Mouse (Mus musculus) cerebellum, adult 8-10 months (tissue): ENCODE results near the gene Hexb.

Experiments used
- DNase-seq: peaks from one replicate; pipeline ENCODE4 v3.0.0; 2022

Gene Hexb

DNA sequence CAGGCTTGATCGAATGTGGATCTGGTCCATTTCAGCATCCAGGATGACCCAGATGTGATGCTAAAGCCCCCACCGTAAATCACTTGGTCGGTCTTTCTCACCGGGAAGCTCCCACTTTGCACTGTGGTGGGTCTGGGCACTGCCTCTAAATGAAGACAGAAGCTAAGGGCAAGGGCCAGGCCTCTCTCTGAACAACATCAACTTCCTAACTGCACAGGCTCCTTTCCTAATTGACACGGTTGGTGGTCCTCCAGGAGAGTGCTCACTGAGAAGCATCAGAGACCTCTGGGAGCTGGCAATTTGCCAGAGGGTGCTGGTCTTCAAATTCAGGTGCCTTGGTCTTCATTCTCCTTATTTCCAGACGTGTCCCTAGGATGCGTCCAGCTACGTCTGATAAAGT lies 25.7 kb upstream of the Hexb start:
- no peak for DNase-seq

DNA sequence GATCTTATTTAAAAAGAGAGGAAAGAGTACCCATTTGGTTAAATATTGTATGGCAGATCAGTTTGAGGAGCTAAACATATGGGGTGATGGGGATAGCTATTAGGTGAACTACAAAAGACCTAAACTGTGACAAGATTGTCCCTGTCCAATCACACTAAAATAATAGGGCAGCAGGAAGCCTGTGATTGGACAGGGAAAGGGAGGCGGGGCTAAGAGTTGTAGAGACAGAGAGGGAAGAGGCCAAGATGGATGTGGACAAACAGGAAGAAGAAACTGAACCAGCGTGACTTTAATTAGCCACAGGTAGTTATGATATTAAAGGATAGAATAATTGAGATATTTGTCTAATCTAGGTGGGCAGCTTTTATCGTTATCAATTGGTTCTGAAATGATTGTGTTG lies 21.9 kb upstream of the Hexb start:
- DNase-seq: no peak

DNA sequence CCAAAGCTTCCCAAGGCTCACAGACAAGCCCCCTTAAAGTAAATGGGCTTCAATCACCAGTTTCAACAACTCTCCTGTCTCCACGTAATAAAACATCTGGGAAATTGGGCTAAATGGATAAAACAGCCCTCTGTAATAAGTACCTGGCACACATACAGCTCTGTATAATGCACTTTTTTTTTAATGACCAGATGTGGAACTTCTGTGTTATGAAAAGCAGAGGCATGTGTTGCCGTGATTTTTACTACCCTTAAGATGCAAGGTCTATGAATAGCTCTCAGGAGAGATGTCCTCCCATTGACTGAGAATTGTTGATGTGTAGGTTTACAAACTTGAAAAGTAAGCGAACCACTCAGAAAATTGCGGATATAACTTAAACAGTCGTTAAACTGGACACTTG lies 18.0 kb upstream of the Hexb start:
- no peak for DNase-seq

DNA sequence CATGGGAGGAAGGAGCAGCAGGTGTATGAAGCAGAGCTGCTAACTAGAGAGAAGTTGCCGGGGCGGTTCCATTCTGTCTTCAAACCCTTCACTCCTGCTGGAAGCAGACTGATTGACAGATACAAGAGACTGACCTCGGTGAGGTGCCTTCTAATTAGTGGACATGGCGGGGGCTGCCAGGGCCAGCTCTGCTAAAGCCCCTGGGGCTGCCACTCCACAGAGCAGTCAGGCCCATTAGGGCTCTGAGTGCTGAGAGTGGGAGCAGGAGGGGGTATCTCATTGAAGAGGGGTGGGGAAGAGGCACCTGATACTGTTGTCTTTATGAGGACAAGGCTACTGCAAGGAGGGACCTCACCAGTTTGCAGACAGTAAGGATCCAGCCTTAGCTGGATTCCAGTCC lies 17.4 kb upstream of the Hexb start:
- DNase-seq: no peak

DNA sequence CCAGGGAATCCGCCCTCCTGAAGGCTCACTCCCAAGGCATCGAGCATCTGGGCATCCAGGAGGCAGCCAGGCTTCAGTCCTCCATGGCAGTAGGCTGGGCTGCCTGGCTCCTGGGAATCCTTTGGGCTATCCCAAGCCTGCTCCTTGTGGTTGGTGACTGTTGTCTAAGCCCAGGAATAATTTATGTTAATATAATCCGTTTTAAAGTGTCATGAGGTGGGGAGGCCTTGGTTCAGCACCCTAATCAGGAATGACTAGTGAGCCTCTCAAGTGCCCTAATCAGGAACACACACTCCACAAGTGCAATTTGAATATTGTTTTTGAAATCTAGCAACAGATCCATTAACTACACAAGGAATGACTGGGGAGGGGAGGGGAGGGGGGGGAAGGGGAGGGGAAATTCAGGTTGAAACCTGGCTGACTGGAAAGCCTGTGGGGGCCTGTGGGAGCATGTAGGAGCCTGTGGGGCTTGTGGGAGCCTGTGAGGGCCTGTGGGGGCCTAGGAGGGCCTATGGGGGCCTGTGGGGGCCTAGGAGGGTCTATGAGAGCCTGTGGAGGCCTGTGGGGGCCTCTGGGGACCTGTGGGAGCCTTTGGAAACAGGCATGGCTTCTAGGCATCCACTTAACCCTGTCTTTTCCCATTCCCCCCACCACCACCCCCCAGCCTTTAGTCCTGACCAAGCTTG lies 16.6 kb upstream of the Hexb start:
- DNase-seq: no peak

DNA sequence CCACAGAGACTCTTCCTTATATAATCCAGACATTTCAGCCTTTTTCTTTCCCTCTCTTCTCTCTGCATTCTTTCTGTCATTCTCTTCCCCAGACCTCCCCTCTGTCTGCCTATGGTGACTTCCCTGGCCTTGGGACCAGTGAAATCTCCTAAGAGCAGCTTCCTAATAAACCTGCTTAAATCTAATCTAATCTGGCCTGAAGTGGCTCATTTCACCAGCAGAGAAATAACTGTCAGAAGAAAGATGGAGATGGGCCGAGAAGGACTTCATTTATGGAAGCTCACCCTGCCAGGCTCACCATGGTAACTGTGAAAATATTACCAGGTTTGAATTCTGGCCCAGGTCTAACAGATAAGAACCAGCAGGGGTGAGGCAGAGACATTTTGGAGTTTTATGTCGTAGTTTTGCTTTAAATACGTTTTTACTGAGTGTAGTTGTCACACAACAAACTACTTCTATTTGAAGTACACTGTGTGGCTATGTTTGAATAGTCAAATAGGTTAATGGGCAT lies 10.4 kb upstream of the Hexb start:
- no peak for DNase-seq

DNA sequence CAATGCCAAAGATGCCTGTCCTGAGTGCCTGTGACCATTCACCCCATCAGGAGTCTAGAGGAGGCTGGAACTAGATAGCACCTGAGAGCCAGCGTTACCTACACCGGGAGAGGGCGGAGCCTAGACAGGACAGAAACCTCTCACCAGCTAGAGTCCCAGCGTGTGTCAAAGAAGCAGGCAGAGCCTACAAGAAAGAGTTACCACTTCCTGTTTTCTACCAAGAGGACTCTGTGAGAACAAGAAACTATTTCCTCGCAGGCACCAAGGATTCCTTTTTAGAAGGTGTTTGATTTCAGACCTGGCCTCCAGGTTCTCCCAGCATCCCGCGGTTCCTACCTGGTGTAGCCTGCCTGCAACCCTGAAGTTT lies 9.9 kb upstream of the Hexb start:
- no peak for DNase-seq

DNA sequence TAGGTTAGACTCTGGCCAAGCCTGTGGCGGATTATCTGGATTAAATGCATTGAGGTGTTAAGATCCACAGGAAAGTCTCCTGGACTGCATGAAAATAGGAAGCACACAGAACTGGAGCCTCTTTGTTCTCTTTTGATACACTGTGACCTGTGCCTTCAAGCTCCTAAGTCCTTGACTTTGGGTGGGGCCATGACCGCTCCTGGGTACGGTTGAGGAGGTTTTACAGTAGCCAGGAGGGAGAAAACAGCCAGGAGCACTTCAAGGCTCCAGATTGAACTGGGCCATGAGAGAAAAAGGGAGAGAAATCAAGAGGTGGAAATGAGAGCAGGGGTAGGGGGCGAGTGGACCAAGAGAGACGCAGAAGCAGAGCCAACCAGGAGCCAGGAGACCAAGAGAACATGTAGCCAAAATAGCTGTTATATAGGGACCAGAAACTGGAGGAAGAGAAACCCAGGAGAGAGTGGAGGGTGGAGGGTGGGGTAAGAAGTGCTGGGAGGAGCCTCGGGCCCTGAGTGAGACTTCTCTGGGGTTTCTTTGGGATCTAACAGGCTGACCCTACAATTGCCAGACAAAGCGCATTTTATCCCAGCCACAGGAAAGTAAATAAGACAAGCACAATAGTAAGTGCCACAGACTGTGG lies 9.4 kb upstream of the Hexb start:
- DNase-seq: no peak

DNA sequence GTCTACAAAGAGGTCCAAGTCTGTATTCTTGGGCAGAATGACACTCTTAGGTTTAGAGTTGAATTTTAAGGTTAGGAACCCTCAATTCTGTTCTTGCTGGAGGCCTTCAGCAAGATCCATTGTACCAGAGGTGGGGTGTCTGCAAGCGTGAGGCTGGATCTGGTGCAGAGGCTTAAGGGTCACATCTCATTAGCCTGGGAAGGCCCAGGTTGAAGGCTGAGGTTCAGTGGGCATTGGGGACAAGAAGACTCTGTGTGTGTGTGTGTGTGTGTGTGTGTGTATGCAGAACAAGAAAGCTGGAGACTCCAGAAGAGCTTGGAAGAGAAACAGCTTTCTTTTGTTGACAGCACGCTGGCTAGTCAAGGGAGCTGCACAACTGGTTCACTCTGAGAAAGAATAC lies 7.9 kb upstream of the Hexb start:
- DNase-seq: no peak

DNA sequence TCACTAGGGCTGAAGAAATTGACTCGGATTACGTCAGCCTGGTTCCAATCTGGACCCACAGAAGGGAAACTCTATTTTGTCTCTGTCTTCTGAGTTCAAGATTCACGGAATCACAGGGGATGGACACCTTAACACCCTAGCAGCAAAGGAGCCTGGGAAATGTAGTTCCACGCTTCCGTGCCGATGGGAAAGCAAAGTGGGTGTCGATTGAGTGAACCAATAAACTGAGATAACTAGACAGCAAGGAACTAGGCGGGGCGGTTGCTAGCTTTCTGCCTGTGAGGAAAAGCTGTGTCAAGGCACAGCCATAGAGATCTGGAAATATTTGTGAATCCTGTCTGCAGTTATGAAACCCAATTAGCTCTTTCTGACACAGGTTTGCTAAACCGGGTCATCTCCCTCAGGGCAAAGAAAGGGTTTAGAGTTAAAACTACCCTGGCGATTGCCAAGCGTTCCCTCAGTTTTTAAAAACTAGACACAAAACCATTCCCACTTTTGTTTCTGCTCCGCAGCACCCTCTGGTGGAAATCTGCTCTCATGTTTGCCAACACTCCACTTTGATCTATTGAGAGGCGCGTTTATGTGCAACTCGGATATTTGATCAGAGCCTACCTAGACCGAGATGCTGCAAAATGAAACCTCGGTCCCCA lies 7.0 kb upstream of the Hexb start:
- peak; percentile 77 for DNase-seq

DNA sequence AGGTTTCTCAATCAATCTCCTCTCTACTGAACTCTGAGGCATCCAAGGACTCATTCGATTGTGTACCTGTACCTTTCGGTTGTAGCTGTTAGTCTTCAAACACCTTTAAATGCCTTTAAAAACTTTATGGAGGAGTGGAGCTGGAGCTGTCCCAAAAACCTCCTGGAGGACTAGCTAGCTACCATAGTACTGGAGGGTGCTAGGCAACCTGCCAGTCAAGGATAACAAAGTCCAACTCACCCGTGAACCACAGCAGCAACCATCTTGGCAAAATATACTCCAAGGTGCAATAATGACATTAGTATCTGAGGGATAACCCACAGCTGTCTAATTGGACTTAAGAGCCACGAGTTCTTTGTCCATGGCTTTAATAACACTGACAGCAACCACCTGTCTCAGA lies 3.7 kb upstream of the Hexb start:
- DNase-seq: no peak

DNA sequence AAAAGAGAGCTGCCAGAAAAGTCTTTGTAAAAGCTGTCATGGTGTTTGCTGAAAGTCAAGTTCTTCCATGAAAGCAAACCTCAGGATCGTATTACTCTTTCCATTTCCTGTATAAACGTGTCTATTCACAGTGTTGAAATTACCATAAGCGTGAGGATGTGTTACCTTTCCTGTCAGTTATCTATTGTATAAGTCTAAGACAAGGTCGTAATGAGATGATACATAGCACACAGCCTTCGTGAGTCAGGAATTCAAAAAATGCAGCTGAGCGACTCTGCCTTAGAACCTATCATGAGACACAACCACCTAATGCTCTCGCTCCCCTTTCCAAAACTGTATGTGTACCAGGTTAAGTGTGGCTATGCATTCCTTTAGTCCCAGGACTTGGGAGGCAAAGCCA lies 2.9 kb upstream of the Hexb start:
- DNase-seq: no peak

DNA sequence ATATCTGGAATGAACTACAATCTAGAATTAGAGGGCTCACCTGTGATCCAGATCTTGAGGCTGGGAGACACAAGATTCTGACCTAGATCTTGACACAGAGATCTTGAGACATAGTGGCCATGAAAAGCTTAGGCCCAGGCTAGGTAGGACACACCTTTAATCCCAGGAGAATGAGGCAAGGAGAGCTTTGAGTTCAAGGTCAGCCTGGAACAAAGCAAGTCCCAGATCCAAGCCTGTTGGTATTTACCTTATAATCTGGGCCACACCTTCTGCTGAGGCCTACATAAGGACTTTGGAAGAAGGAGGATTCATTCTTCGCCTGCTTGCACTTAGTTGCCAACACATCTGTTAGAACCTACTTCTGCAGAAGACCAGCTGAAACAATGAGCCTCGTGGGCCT lies 966 bp upstream of the Hexb start:
- no peak for DNase-seq

DNA sequence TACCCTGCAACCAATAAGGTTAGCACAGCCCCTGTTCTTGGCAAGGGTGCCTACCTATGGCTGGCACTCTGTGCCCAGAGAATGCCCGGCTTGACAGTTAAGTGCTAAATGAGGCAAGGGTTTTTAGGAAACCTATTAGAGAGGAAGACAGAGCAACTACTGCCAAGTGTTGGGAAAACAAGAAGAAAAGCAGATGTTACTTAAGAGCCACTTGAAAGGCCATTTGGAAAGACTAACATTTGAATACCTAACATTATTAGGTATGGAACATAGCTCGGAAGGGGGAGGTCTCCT lies 1.3 kb downstream of the Hexb start:
- no peak for DNase-seq

DNA sequence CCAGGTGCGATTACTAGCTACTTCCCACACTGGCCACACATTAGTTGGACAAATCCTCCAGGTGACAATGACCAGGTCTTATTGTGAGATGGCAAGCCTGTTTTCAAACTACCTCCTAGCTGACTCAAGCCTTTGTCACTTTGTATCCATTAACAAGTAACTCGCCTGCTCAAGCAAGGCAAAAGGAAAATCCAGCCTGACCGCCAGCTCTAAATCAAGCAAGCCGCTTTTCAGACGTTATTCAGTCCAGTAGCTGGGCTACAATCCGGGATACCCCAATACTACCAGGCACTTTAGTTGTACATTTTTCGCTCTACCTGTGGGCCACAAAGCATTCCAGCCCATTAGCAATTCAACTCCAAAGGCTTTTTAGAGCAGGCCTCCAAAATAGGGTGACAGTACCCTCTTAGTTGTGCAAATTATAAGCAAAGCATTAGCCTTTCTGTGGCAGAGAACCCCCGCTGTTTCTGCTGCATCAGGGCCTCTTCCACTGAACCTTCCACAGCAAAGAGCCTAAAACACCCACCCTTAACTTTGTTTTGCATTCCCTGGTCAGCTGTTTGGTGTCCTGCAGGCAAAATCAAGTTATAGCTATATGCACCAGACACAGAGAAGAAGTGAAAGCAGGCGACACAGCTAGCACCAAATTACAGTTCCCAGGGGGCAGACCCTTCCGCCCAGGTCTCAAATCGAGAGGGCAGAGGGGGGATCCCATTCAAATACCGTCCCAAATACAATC lies 1.8 kb downstream of the Hexb start:
- no peak for DNase-seq

DNA sequence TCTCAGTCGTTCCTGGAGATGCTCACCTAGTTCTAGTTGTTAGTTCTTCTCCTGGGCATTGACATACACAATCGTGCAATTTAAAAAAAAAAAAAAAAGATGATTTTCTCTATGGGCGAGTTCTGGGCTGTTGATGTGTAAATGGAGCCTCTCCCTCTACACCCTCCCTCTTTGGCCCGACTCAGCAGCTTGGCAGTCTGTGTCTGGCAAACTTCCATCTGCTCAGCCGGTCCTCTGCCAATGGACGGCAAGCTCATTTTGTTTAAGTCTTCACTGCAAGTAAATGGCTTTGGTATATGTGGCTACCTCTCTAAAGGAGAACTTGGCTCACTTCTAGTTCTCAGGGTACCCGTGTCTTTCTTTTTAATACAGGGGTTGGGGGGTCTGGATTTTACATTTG lies 4.7 kb downstream of the Hexb start:
- peak; percentile 68 for DNase-seq

DNA sequence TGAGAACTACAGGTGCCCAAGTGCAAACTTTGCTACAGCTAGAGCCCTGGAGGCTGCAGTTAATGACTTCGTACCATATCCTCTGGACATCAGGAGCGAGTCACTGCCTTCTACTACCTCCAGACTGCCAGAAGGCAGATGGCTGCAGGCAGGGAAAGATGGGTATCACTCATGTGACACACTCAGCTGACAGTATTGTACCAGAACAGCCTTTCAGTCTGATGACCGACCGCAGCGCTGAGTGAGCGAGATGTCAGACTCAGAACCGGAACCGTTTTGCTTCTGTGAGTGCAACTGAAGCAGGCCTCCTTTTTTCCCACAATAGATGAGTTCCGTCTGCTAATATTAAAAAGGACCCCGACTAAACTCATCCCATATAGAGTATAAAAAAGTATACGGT lies 5.5 kb downstream of the Hexb start:
- DNase-seq: no peak

DNA sequence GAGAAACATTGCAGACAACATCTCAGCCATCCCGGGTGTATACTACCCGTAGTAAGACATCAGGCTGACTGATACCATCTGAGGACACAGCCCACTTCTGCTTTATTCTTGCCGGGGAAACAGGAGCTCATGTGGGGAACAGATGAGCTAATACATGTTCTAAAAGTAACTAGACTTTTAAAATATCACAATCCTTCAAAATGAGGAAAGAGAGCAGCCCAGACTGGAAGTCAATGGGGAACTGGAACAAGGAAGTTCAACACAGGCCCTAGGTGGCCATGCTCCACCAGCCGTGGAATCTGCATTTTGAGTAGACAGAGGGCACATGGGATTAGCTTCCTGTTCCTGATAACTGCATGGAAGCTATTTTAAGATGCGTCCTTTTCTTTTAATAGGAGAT lies 10.5 kb downstream of the Hexb start:
- DNase-seq: no peak

DNA sequence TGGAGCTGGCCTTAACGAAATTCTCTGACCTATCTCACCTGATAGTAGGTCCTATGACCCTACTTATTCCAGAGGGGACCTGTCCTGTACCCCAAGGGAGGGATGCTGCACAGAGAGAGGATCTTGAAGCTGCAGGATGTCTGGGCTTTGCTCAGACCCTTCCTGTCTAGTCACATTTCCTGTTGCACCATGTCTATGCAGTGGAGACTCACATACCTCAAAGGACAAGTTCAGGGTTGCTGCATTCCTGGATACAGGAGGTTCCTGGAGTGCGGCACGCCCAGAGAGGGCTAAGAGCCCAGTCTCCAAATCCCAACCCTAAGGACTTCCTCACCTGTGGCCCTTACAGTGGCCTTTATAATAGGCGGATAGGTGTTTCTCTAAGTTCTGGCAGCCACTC lies 11.8 kb downstream of the Hexb start:
- no peak for DNase-seq

DNA sequence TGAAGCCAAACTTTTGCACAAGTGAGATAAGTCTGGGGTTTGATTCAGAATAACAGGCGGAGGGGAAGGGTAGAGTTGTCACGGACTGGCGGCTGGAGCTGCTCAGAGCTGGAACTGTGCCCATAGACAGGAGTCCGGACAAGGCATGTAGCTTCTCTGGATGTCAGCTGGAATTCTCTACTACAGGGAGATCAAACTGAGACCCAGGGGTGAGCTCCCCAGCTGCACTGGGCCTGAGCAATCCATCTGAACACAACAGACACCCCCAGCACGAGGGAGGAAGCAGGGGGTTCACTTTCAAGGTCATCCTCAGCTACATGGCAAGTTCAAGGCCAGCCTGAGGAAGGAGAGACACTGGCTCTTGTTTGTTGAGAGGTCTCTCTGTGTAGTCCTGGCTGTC lies 13.5 kb downstream of the Hexb start:
- no peak for DNase-seq

DNA sequence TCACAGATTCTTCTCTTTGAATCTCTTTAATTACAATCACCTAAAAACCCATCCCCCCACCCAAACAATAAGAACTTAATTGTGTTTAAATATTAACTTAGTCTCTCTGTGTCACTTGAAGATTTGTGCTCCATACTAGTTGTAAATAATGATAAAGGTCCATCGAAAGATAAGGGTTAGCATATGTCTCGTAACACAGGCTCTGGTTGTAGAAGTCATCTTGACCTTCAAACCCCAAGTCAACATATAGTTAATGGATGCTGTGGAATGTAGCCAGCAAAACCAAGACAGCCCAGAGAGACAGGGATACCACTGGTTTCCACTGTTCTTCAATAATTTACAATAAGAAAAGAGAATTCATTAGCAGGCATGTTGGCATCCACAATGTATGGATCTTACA lies 14.0 kb downstream of the Hexb start:
- no peak for DNase-seq

DNA sequence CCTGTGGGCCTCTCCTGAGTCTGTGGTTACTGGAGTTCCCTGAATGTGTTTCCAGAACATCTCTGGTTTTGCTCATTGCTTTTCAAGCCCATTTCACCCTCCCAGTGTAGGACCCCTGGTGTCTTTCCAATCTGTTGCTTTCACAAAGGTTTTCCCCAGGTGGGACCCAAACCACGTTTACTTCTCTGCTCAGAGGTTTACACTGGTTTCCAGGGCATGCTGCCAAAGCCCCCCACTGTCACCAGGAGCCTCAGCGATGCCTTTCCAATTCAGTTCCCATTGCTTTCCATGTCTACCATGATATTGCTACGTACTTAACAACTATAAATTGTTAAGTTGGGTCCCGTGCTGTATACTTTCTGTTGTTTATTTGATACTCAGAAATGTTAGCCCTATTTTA lies 15.3 kb downstream of the Hexb start:
- no peak for DNase-seq

DNA sequence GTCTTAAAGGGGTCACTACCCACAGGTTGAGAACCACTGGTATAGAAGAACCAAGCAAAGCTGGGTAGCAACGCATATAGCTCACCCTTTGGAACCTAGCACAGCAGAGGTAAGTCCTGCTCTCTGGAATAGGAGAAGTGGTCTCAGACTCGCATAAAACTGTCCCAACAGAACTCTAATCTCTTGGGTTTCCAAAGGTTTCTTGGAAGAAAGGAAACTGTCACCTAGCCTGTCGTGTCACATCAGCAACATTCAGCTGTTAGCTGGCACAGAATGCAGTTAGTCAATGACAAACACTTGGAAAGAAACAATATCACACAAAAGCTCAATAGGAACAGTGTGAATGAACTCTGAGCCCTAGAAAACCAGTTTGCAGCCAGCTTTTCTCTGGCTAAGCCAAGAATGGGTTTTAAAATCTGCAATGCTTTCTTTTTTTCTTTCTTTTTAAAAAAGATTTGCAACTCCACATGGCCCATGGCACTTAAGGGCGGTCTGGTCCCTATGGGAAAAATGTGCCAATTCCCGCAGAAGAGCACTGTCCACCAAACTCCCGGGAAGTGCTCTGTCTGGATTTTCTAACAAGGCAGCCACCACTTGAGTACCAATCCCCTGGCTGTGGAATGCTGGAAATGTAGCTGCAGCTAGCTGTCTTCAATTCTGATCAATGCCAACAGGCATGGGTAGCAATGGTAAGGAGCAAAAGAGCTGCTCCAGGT lies 17.9 kb downstream of the Hexb start:
- no peak for DNase-seq
